Mouse (Mus musculus): Measurements from ENCODE around the gene Barx1. TPM values are rescaled to one million over a fixed set of nuclear protein-coding genes. Genes with fewer than 3 reads are reported as not detected.
A peak's percentile ranks its signal among the peaks of the same experiment; 100 is the strongest.

Barx1 gene
- polyA plus RNA-seq, 1 experiment from 2014 or later = not detected

DNA sequence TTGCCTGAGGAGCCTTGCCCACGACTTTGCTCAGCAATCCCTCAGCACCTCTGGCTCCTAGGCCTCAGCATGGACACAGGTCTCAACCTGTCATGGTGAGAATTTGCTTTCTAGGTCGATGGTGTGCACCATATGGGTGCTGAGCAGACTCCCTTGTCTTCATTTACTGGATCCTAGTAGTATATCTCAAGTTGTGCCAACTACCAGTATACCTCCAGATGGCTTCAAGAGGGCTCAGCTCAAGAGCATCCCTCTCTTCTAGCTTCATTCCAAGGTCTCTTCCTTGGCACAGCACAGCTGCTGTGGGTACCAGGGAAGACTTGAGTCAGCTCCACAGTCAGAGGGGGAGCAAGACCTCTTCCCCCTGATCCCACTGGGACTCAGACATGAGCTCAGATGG is 29.2 kb downstream of the Barx1 start:
- Histone ChIP-seq H3K4me1 (ENCODE audit: control insufficient read depth, insufficient read depth, low read depth, low read length) (no peaks in the 10 kb centered on the region; the same call in 1 of the 2 replicates), H3K27me3 (replicated peaks; ENCODE audit: control insufficient read depth, insufficient read depth, low read length) (no peaks in the 10 kb centered on the region; the same call in 1 of the 2 replicates), H3K36me3 (ENCODE audit: control insufficient read depth, insufficient read depth, low read length) (no peaks in the 10 kb centered on the region), H3K4me3 (ENCODE audit: low read length) (no peak overlapping the region), H3K4me2 (ENCODE audit: low read length) (no peak overlapping the region), H3K27ac (ENCODE audit: low read depth, low read length) (no peak overlapping the region), H3K9ac (ENCODE audit: low read depth, low read length) (no peak overlapping the region), H3K9me3 (ENCODE audit: control insufficient read depth, low read length) (peaks cover 4% of the 10 kb centered on the region)
- no peak for ATAC-seq
- WGBS = 65% methylated on average over 2 of the region's 2 CpGs

DNA sequence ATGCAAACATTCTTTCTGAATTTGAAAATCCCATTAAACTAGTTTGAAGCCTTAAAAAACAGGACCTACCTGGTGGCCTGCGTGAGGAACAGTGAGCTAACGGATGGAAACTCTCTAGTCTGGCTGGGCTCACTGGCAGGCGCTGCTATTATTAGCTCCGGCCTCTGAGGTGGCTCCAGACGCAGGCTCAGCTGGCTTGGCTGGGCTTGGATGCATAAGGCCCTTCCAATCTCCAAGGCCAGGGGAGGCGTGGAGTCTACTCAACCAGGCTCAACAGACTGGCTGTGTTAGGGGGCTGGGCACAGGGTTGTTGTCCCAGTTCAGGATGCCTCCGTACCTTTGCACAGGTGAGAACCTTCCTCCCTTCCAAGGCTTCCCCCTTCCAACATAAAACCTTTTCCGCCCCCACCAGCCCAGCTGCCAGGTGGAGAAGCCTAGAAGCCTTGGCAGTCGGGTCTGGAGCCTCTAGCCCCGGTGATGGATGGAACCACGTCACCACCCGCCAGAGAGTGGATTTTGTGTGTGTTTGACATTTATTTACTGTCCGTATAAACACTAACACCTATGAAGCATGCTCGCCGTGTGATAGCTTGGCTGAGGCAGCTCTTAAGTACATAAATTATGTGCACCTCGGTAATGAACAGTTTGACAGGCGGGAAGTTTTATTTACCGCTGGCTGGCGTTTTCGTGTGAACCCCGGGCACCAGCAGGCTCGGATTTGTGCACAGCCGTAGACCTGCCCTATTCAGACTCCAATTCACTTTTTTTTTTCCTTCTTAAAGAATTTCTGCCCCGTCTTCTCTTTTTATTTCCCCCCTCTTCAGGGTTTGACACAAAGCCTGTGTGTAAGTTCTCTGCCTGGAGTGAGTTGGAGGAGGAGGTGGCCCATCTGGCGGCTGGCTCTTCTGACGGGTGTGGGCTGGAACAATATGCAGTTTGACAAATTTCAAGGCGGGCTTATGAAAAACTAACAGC is 31.6 kb downstream of the Barx1 start:
- Histone ChIP-seq H3K4me3 (ENCODE audit: low read length) (no peak overlapping the region), H3K36me3 (ENCODE audit: control insufficient read depth, insufficient read depth, low read length) (no peaks in the 10 kb centered on the region), H3K4me1 (ENCODE audit: control insufficient read depth, insufficient read depth, low read depth, low read length) (no peaks in the 10 kb centered on the region; the same call in 1 of the 2 replicates), H3K9me3 (ENCODE audit: control insufficient read depth, low read length) (peaks cover 4% of the 10 kb centered on the region), H3K27ac (ENCODE audit: low read depth, low read length) (no peak overlapping the region), H3K27me3 (replicated peaks; ENCODE audit: control insufficient read depth, insufficient read depth, low read length) (no peaks in the 10 kb centered on the region; the same call in 1 of the 2 replicates), H3K4me2 (ENCODE audit: low read length) (no peak overlapping the region), H3K9ac (ENCODE audit: low read depth, low read length) (no peak overlapping the region)
- WGBS = 52% methylated on average over 27 of the region's 27 CpGs
- ATAC-seq = peak; percentile 76

DNA sequence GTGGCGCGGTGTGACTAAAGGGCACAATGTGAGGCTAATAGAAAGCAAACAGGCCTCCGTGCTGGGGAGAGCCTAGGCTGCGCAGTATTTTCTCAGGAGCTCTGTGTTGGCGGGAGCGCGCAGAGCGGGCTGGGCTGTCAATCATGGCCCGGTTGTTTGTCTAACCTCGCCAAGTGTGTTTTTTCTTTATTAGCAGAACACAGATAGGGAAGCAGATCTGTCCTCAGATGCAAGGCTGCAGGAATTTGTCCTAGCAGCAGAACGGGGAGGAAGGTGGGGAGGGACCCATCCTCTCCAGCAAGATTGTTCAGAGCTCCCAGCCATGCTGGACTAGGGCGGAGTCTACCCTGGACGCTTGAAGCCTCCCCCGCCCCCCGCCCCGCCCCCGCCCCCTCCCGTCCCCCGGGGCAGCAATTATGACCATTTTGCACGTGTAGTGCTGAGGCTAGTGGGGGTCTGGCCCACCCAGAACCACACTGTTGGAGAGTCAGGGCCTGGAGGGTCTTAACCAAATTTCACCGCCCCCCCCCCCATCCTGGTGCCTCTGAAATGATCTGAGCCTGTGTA is 43.7 kb downstream of the Barx1 start:
- Histone ChIP-seq H3K4me3 (ENCODE audit: low read length) (peak overlapping the region; percentile 36), H3K27me3 (replicated peaks; ENCODE audit: control insufficient read depth, insufficient read depth, low read length) (no peaks in the 10 kb centered on the region), H3K36me3 (ENCODE audit: control insufficient read depth, insufficient read depth, low read length) (no peaks in the 10 kb centered on the region), H3K27ac (ENCODE audit: low read depth, low read length) (no peak overlapping the region), H3K4me1 (ENCODE audit: control insufficient read depth, insufficient read depth, low read depth, low read length) (peaks cover 4% of the 10 kb centered on the region), H3K9ac (ENCODE audit: low read depth, low read length) (peak overlapping the region; percentile 56), H3K9me3 (ENCODE audit: control insufficient read depth, low read length) (no peaks in the 10 kb centered on the region), H3K4me2 (ENCODE audit: low read length) (peak overlapping the region; percentile 56)
- peak; percentile 84 for ATAC-seq
- 2% methylated on average over 19 of the region's 21 CpGs for WGBS

DNA sequence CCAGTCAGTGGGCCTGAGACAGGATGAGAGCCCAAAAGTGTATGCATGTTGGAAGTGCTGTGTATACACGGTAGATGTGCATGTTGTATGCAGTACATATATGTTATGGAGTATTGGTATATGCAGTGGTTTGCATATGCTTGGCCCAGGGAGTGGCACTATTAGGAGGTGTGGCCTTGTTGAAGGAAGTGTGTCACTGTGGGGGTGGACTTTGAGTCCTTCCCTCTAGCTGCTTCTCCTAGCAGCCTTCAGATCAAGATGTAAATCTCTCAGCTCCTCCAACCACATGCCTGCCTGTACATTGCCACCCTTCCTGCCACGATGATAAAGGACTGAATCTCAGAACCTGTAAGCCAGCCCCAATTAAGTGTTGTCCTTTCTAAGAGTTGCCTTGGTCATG is 49.9 kb downstream of the Barx1 start:
- H3K9ac ChIP-seq (ENCODE audit: low read depth, low read length) = no peak overlapping the region
- no peak overlapping the region for H3K4me3 ChIP-seq (ENCODE audit: low read length)
- no peak overlapping the region for H3K27ac ChIP-seq (ENCODE audit: low read depth, low read length)
- no peaks in the 10 kb centered on the region for H3K9me3 ChIP-seq (ENCODE audit: control insufficient read depth, low read length)
- H3K36me3 ChIP-seq (ENCODE audit: control insufficient read depth, insufficient read depth, low read length) = no peaks in the 10 kb centered on the region
- no peak overlapping the region for H3K4me2 ChIP-seq (ENCODE audit: low read length)
- no peaks in the 10 kb centered on the region for H3K27me3 ChIP-seq (replicated peaks; ENCODE audit: control insufficient read depth, insufficient read depth, low read length)
- no peaks in the 10 kb centered on the region for H3K4me1 ChIP-seq (ENCODE audit: control insufficient read depth, insufficient read depth, low read depth, low read length)
- no peak for ATAC-seq
- WGBS = 79% methylated on average over 2 of the region's 2 CpGs

GRCm38 (mm10) chr13:48716075-48716474 is 53.3 kb downstream of the Barx1 start:
- Histone ChIP-seq H3K4me3 (ENCODE audit: low read length) (no peak overlapping the region), H3K27ac (ENCODE audit: low read depth, low read length) (no peak overlapping the region), H3K4me2 (ENCODE audit: low read length) (no peak overlapping the region), H3K9ac (ENCODE audit: low read depth, low read length) (no peak overlapping the region), H3K27me3 (replicated peaks; ENCODE audit: control insufficient read depth, insufficient read depth, low read length) (no peaks in the 10 kb centered on the region), H3K4me1 (ENCODE audit: control insufficient read depth, insufficient read depth, low read depth, low read length) (no peaks in the 10 kb centered on the region), H3K9me3 (ENCODE audit: control insufficient read depth, low read length) (peaks cover 5% of the 10 kb centered on the region; the same call in 1 of the 2 replicates), H3K36me3 (ENCODE audit: control insufficient read depth, insufficient read depth, low read length) (no peaks in the 10 kb centered on the region)
- ATAC-seq = no peak
- whole genome bisulfite sequencing = 53% methylated on average over 4 of the region's 4 CpGs

Other genes starting within 250 kb of the Barx1 start
- 5.7 and 7.7 TPM in 2 replicates for gene Zfp169, start 149.5 kb upstream of the Barx1 start, polyA plus RNA-seq (2015; fragmentation: Nextera tagmentation; extraction: Ambion mirVana)
- 3.0 and 4.0 TPM in 2 replicates for gene A830005F24Rik, start 149.4 kb upstream of the Barx1 start, polyA plus RNA-seq (2015; fragmentation: Nextera tagmentation; extraction: Ambion mirVana)
- gene Ptpdc1, start 37.3 kb upstream of the Barx1 start, polyA plus RNA-seq (2015; fragmentation: Nextera tagmentation; extraction: Ambion mirVana) = 14.7 and 17.4 TPM in 2 replicates
- gene Phf2, start 208.1 kb downstream of the Barx1 start, polyA plus RNA-seq (2015; fragmentation: Nextera tagmentation; extraction: Ambion mirVana) = 6.1 and 7.2 TPM in 2 replicates